Mouse (Mus musculus) brown adipose tissue, adult 24 weeks (tissue): ENCODE results near the gene Yif1b. TPM values are rescaled to one million over a fixed set of nuclear protein-coding genes. Genes with fewer than 3 reads are reported as not detected.

Experiments used
- H3K27ac ChIP-seq: fragments of 200-500 bp; replicated peaks from 2 replicates; pipeline ENCODE4 v1.5.1; 2012; ENCODE audit warnings: low read depth, mild to moderate bottlenecking, low read length
- H3K4me1 ChIP-seq: fragments of 200-500 bp; 2 replicates; pipeline ENCODE4 v1.6.1; 2012; ENCODE audit warnings: low read length, mixed read lengths; ENCODE audit not compliant: control insufficient read depth, insufficient read depth, insufficient read length
- H3K4me3 ChIP-seq: fragments of 200-500 bp; 2 replicates; pipeline ENCODE4 v1.5.1; 2012; ENCODE audit warnings: low read depth, mild to moderate bottlenecking, low read length, moderate library complexity; ENCODE audit not compliant: insufficient read depth
- polyA plus RNA-seq: library from polyadenylated mRNA; stranded (reverse); fragments of >200 nt; gene quantifications from 2 replicates; pipeline ENCODE4 v1.2.4, GENCODE M21; 2012; ENCODE audit not compliant: missing spikeins, insufficient read depth, insufficient read length

Gene Yif1b
- polyA plus RNA-seq, 1 experiment = 79.7 TPM

DNA sequence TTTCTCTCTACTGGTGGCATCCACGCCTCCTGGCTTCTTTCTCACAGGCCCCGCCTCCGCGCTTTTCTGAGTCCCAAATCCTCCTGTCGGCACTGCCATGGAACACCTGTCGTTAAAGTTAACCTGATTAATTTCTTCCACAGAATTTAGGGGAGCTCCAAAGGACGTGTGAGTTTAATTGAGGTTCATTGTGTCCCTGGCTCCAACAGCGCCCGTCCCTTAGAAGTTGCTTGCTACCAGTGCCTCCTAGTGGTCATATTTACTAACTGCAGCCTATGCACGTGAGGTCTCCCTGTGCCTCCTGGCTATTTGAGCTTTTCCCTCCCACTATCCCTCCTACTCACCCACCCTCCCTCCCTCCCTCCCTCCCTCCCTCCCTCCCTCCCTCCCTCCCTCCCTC lies 58.9 kb downstream of the Yif1b start:
- Histone ChIP-seq H3K4me3 (no peak overlapping the region), H3K4me1 (no peaks in the 10 kb centered on the region), H3K27ac (no peak overlapping the region)

Other genes with a start within 250 kb of the Yif1b start
- 1.9 and 6.1 TPM in 2 replicates for gene Ryr1, start 113.2 kb upstream of the Yif1b start, polyA plus RNA-seq
- gene Rasgrp4, start 103.5 kb upstream of the Yif1b start, polyA plus RNA-seq = 1.0 and 2.7 TPM in 2 replicates
- gene Fam98c, start 82.1 kb upstream of the Yif1b start, polyA plus RNA-seq = 9.9 and 10.5 TPM in 2 replicates
- gene Ggn, start 68.1 kb upstream of the Yif1b start, polyA plus RNA-seq = not detected in 2 replicates
- 0.32 and 1.2 TPM in 2 replicates for gene Spred3, start 67.9 kb upstream of the Yif1b start, polyA plus RNA-seq
- 302 and 383 TPM in 2 replicates for gene Psmd8, start 57.6 kb upstream of the Yif1b start, polyA plus RNA-seq
- gene Catsperg1, start 24.3 kb upstream of the Yif1b start, polyA plus RNA-seq = 0.58 TPM in 1 of 2 replicates, not detected in the other
- 1.3 and 1.6 TPM in 2 replicates for gene Kcnk6, start 5.8 kb upstream of the Yif1b start, polyA plus RNA-seq
- 2.5 TPM in 1 of 2 replicates, not detected in the other for gene 2200002D01Rik, start 10.1 kb downstream of the Yif1b start, polyA plus RNA-seq
- gene Spint2, start 43.6 kb downstream of the Yif1b start, polyA plus RNA-seq = 3.9 and 5.6 TPM in 2 replicates
- gene Ppp1r14a, start 51.0 kb downstream of the Yif1b start, polyA plus RNA-seq = 4.6 and 7.2 TPM in 2 replicates
- gene Dpf1, start 65.6 kb downstream of the Yif1b start, polyA plus RNA-seq = not detected in 2 replicates